ENCODE assay signal across 12 mouse cellular contexts in genomic region chr4:59314939-59315552, GRCm38 (mm10).
DNase-seq lines count a peak whose midpoint lies in the region; ATAC-seq lines count a peak whose summit lies in the region.
"Had no signal": no experiment of that assay in that cellular context is flagged by ENCODE, and none has a peak within 500 bp of the region (broad histone marks: within the 10 kb centered on the region; RNA-seq: fewer than 3 reads in every experiment).

No protein-coding gene starts in this region.

- peak overlapping the region in 1 of 2 experiments; percentile 9; a peak in 1 of 4 replicates for H3K27ac ChIP-seq in heart, embryonic 14.5 days (replicated peaks in 1 of 2; ENCODE audit: control insufficient read depth in 1 of 2, insufficient read depth in 1 of 2, low read depth in 2 of 2, low read length in 2 of 2)
- 0 out of 2 replicates have a peak overlapping the region, but pooled peaks have one; percentile 3 for H3K27ac ChIP-seq in lung, embryonic 15.5 days
- H3K27ac ChIP-seq in embryonic facial prominence, embryonic 11.5 days (replicated peaks; ENCODE audit: low read depth, low read length) = 0 out of 2 replicates have a peak overlapping the region, but pooled peaks have one; percentile 35
- H3K27ac ChIP-seq in stomach, embryonic 16.5 days (ENCODE audit: low read length) = peak overlapping the region; percentile 12; the same call in 1 of the 2 replicates

- H3K4me1 ChIP-seq in heart, embryonic 14.5 days (ENCODE audit: control insufficient read depth in 2 of 2, insufficient read depth in 2 of 2, low read length in 2 of 2) = peaks cover 14 to 20% of the 10 kb centered on the region in 2 experiments
- peaks cover 24% of the 10 kb centered on the region for H3K4me1 ChIP-seq in lung, embryonic 15.5 days
- no peaks in the 10 kb centered on the region for H3K4me1 ChIP-seq in embryonic facial prominence, embryonic 11.5 days (ENCODE audit: control insufficient read depth, insufficient read depth, low read length)
- peaks cover 3% of the 10 kb centered on the region; the same call in 1 of the 2 replicates for H3K4me1 ChIP-seq in stomach, embryonic 16.5 days (ENCODE audit: control insufficient read depth, insufficient read depth, low read length)

- peak overlapping the region; percentile 45 for H3K4me2 ChIP-seq in heart, embryonic 14.5 days (ENCODE audit: low read length)
- H3K4me2 ChIP-seq in lung, embryonic 15.5 days = no peak overlapping the region
- H3K4me2 ChIP-seq in embryonic facial prominence, embryonic 11.5 days (ENCODE audit: low read depth, low read length) = no peak overlapping the region
- no peak overlapping the region for H3K4me2 ChIP-seq in stomach, embryonic 16.5 days (ENCODE audit: low read depth, low read length)

- intact Hi-C loops in heart, postnatal 25 days (cut with DNase I) = no loop called here

- no peaks in the 10 kb centered on the region for H3K9me3 ChIP-seq in heart, embryonic 14.5 days (ENCODE audit: control insufficient read depth, low read length)
- no peaks in the 10 kb centered on the region for H3K9me3 ChIP-seq in lung, embryonic 15.5 days
- no peaks in the 10 kb centered on the region for H3K9me3 ChIP-seq in embryonic facial prominence, embryonic 11.5 days (replicated peaks; ENCODE audit: control insufficient read depth, low read length)
- no peaks in the 10 kb centered on the region for H3K9me3 ChIP-seq in stomach, embryonic 16.5 days (replicated peaks; ENCODE audit: control insufficient read depth, low read length)

- H3K9ac ChIP-seq in heart, embryonic 14.5 days (ENCODE audit: low read length) = no peak overlapping the region
- H3K9ac ChIP-seq in lung, embryonic 15.5 days = no peak overlapping the region
- H3K9ac ChIP-seq in embryonic facial prominence, embryonic 11.5 days (replicated peaks; ENCODE audit: low read length) = no peak overlapping the region
- no peak overlapping the region for H3K9ac ChIP-seq in stomach, embryonic 16.5 days (ENCODE audit: low read length)

- WGBS in heart, embryonic 14.5 days = 41% methylated on average over 3 of the region's 3 CpGs
- WGBS in lung, embryonic 15.5 days = 42% methylated on average over 3 of the region's 3 CpGs
- WGBS in embryonic facial prominence, embryonic 11.5 days = 52% methylated on average over 3 of the region's 3 CpGs
- WGBS in stomach, embryonic 16.5 days = 38% methylated on average over 3 of the region's 3 CpGs

- no peak for DNase-seq in heart, postnatal 25 days (ENCODE audit: low spot score)
- no peak for DNase-seq in lung, postnatal 14 days
- DNase-seq in embryonic facial prominence, embryonic 11.5 days (ENCODE audit: low spot score) = no peak
- no peak for DNase-seq in thymus, postnatal 10 days (ENCODE audit: low spot score in 2 of 2)
- DNase-seq: cerebellum, postnatal 10 days; kidney, postnatal 36 days; lung, postnatal 4 days; retina, postnatal 1 day had no signal

- 0 out of 2 replicates have a peak, but pooled peaks have one; percentile 44 for ATAC-seq in heart, embryonic 14.5 days (ENCODE audit: insufficient number of reproducible peaks, insufficient read depth, low FRiP score, low read depth)
- ATAC-seq in lung, embryonic 15.5 days (ENCODE audit: borderline replicate concordance, extremely low read depth, low FRiP score, low TSS enrichment) = peak; percentile 37; the same call in 1 of the 2 replicates
- 0 out of 2 replicates have a peak, but pooled peaks have one; percentile 18 for ATAC-seq in embryonic facial prominence, embryonic 11.5 days (replicated peaks; ENCODE audit: insufficient number of reproducible peaks, low FRiP score, low TSS enrichment, low read depth)
- ATAC-seq in stomach, embryonic 16.5 days (ENCODE audit: insufficient read depth, low FRiP score) = peak; percentile 44; the same call in 1 of the 2 replicates
- ATAC-seq: activated CD4-positive, CD25-positive, alpha-beta regulatory T cell, adult 4 months had no signal

- H3K27me3 ChIP-seq in heart, embryonic 14.5 days (ENCODE audit: control insufficient read depth, insufficient read depth, low read length) = no peaks in the 10 kb centered on the region
- H3K27me3 ChIP-seq in lung, embryonic 15.5 days = no peaks in the 10 kb centered on the region
- no peaks in the 10 kb centered on the region for H3K27me3 ChIP-seq in embryonic facial prominence, embryonic 11.5 days (ENCODE audit: control insufficient read depth, insufficient read depth, low read length)
- no peaks in the 10 kb centered on the region for H3K27me3 ChIP-seq in stomach, embryonic 16.5 days (ENCODE audit: control insufficient read depth, insufficient read depth, low read length)

- no peaks in the 10 kb centered on the region for H3K36me3 ChIP-seq in heart, embryonic 14.5 days (ENCODE audit: control insufficient read depth, insufficient read depth, low read length)
- H3K36me3 ChIP-seq in lung, embryonic 15.5 days = no peaks in the 10 kb centered on the region
- H3K36me3 ChIP-seq in embryonic facial prominence, embryonic 11.5 days (replicated peaks; ENCODE audit: control insufficient read depth, insufficient read depth, low read depth, low read length) = no peaks in the 10 kb centered on the region
- H3K36me3 ChIP-seq in stomach, embryonic 16.5 days (ENCODE audit: control insufficient read depth, insufficient read depth, low read length) = no peaks in the 10 kb centered on the region

- no peak overlapping the region for H3K4me3 ChIP-seq in heart, embryonic 14.5 days (ENCODE audit: control insufficient read depth in 1 of 2, insufficient read depth in 1 of 2, low read depth in 1 of 2, low read length in 2 of 2)
- no peak overlapping the region for H3K4me3 ChIP-seq in lung, embryonic 15.5 days
- no peak overlapping the region for H3K4me3 ChIP-seq in embryonic facial prominence, embryonic 11.5 days (ENCODE audit: low read depth, low read length)
- H3K4me3 ChIP-seq in stomach, embryonic 16.5 days (replicated peaks; ENCODE audit: low read length) = no peak overlapping the region
